Mouse (Mus musculus) small intestine, adult 2 months (tissue): ENCODE data around the gene Ski.

Source experiments
- CTCF ChIP-seq: fragments of 200-500 bp; IDR thresholded peaks from 2 replicates; pipeline ENCODE4 v1.5.1; 2012; ENCODE audit warnings: low read depth, mild to moderate bottlenecking, control low read depth, inconsistent platforms, low read length, moderate library complexity, mixed read lengths; ENCODE audit not compliant: insufficient replicate concordance, insufficient read length; ENCODE audit errors: extremely low read depth
- POLR2A ChIP-seq: fragments of 200-500 bp; IDR thresholded peaks from 2 replicates; pipeline ENCODE4 v1.6.1; 2012; ENCODE audit warnings: low read depth, mild to moderate bottlenecking, control low read depth, inconsistent platforms, low read length, moderate library complexity

GRCm38 (mm10) chr4:155241789-155242188 lies 19.4 kb upstream of the Ski start:
- no peak for TF ChIP-seq POLR2A
- no peak for TF ChIP-seq CTCF
